Mouse (Mus musculus) ovary, adult 18-20 months (tissue): ENCODE data around the gene Itga3.

Experiments used
- DNase-seq: peaks from one replicate; pipeline ENCODE4 v3.0.0; 2022; ENCODE audit warnings: low spot score, mixed read lengths

Gene Itga3

DNA sequence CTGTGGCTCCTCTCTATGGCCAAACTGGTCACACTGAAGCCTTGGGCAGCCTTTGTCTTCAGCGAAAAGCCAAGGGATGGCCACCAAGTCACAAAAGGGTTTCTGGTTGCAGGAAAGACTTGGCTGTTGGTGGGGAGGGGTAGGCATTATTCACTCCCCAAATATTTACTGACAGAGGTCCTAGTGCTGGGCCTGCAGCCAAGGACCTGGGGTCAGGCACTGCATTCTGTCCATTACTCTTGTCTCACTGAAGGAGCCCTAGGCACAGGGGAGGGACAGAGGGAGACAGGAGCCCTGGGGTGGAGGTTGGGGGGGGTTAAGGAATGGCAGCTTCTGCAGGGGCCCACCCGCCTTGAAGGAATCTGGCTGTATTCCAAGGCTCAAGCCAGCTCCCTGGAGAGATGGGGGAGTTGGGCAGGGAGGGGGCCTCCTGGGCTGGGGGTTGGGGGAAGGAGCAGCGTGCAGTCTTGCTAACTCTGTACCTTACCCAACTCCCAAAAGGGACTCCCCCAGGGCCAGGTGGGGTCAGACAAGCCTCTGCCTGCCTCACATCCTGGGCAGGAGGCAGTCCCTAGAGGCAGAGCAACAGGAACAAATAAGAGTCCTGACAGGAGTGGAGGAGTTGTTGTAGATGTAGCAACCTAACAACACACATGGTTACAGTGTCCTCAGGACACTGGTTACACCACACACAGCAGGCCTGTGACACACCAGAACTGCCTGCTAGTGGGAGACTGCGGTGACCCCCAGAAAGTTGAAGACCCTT lies 20.2 kb upstream of the Itga3 start:
- no peak for DNase-seq

DNA sequence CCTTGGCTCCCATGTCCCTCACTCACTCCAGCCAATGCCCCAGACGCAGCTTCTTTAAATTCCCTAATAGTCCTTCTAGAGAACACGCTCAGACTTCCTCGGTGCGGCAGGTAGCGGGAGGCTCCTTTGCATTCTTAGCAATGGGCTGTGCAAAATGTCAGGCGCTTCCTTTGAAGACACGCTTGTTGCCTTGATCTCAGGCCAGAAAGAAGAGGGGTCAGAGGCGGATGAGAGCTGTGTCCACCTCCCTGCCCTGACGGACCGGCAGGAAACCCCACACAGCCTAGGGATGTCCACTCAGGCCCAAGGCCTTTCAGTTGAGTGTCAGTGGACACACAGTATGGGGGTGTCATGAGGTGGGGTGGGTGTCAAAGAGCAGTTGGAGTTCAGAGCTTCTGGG lies 19.0 kb upstream of the Itga3 start:
- DNase-seq = no peak

DNA sequence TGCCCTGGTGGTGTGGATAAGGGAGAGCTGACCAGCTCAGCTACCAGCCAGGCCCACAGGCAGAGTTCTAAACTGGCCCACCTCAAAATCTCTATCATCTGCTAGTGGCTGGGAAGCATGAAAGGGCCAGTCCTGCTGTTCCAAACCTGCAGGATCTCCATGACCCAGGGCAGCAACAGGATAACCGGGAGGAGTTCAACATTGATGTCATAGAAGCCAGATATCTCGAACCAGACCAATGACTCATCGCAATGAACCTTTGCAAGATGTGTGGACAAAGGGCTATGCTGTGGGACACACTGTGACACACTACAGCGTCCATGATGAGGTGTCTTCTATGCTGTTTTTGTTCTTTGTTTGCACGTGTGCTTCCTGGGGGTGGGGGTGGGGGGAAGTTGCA lies 16.5 kb upstream of the Itga3 start:
- no peak for DNase-seq

DNA sequence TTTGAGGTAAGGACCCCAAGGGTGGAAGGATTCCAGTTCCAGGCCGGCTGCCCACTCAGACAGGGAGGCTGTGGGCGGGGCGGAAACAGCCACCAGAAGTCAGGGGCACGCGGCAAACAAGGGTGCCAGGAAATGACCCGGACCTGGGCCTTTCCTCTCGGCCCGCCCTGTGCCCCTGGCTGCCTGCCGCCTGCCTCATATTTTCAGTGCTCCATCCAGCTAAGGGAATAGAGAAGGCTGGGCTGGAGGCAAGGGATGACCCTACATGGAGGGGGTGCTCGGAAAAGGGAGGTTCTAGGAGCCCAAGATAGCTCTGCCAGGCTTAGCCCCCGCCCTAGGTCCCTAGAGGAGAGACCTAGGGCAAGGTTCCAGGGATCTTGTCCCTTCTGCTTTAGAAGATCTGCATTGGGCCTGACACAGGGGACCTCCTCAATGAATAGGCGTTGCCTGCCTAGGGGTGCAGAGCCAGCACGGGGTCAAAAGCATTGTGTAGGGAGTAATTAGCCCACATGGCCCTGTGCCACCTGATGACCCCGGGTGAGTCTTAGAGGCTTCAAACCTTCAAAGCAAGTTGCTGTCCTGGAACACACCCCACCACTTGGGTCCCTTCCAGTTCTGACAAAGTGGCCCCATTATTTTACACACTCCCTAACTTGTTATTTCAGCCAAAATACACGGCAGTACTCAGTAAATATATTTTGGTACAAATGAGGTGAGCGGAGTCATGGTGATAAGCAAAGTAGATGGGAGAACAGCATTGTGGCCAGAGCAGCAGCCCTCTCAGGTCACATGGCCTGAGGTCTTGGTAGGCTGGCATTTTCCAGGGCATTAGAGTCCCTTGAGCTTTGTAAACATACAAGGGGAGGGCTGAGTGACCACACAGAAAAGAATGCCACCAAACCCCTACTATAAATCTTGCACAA lies 12.5 kb upstream of the Itga3 start:
- no peak for DNase-seq

DNA sequence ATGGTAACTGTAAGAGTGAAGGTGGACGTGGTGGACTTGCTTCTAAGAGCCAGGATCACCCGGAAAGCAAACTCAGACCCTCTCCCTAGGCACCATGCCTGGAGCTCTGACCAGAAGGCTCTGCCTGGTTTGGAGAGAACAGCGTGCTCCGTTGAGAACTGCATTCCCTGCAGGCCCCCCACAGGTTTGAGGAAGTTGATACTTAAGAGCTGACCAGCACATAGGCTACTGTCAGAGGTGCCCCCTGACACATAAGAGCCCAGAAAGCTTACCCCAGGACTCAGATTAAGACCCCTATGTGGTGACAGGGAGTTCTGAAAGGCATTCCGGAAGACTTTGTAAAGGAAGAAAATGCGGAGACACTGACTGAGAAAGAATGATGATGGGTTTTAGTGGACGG lies 11.7 kb upstream of the Itga3 start:
- no peak for DNase-seq

DNA sequence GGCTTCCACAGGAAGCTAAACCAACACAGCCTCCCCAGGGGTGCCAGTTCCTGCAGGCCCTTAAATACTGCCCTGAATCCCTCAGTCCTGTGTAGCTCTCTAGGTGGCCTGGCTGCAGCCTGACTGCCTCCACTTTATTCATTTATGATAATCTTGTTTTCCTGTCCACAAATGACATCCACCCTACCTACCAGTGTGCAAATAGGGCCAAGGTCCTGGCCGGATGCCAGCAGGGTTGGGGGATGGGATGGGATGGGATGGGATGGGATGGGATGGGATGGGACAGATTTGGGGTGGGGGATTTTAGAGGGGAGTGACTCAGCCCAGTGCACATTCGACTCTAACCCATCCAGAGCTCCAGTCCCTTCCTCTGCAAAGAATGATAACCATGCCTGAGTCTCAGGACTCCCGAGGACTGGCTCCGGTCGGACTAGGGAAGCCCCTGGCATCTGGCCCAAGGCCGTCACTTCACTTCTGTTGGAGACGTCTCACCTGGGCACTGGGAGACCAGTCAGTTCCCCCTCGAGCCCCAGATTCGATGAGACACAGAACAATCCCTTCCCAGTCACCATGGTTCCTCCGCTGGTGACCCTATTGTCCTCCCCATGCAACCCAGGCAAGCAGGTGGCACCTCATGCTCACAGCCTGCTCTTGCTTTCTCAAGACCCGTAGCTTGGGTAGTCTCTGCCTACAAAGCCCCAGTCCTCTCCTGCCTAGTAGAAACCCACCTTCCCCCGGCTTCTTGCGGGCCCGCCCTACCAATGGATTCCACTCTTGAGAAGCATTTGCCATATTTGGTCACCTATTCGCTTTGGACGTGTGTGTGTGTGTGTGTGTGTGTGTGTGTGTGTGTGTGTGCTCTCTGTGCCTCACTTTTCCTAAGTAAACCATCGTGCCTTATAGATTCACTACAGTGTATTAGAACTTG lies 11.0 kb upstream of the Itga3 start:
- no peak for DNase-seq

DNA sequence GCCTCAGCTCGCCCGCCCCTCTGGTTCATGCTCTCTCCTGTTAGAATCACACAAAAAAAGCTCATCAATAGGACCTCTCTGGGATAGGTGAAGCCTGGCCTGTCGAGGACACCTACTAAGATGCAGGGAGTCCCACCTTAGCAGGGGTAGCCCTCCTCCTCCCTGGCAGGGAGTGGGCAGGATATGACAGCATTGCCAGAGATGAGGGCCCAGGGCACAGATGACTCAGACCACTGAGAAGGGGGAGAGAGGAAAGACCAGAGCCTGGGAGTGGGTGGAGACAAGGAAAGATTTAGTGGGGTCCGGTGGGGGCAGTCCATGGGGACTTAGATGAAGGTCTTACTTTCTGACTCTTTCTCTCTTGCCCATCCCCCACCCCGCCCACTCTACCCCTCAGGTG lies 9.6 kb upstream of the Itga3 start:
- DNase-seq = no peak

DNA sequence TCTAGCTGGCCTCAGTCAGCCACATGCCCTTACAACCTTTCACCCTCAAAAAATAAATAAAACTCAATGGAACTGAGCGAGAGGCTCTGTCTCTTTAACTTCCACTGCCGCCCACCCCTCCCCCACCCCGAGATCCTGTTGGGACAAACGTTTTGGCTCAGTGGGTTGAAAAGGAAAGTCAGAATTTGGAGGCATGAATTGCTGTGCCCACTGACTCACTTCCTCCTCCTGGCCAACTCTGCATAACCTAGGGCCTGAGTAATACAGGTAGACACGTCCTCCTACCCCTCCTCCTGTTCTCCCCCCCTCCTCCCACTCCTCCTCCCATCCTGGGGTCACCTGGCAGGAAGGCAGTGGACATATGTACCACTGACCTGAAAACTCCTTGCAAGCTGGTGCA lies 9.1 kb upstream of the Itga3 start:
- no peak for DNase-seq

DNA sequence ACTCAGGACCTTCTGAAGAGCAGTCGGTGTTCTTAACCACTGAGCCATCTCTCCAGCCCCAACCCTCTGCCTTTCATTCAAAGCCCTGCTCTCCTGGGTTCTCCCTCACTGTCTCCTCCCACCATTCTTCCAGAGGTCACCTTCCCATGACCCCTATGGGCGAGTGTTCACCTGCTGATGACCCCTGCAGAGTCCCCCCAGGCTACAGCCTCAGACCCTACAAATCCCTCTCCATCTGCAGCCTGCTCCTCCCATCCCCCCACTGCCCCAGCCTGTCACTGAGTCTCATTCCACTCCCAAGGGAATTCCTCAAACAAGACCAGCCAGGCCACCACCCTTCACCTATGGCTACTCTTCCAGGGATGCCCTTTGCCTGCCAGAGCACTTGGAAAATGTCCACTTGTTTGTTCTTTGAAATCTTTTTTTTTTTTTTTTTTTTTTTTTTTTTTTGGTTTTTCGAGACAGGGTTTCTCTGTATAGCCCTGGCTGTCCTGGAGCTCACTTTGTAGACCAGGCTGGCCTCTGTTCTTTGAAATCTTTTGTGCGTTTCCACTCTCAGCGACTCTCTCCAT lies 8.3 kb upstream of the Itga3 start:
- DNase-seq = no peak

DNA sequence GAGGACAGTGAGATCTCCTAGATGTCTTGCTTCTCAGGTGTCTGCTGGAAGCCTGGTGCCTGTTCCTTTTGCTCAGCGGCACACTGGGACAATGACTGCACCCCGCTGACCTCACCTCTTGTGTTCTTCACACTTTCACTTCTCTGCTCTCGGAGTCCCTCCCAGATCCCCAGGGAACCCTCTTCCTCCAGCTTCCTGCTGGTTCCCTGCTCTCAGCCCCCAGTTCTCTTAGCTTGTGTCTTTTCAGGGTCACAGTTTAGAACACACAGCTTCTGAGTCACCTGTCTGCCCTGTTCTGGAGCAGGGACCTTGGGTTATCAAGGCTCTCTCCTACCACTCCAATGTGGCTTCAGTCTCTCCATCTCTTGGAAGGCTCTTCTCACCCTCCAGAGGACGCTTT lies 7.6 kb upstream of the Itga3 start:
- no peak for DNase-seq

DNA sequence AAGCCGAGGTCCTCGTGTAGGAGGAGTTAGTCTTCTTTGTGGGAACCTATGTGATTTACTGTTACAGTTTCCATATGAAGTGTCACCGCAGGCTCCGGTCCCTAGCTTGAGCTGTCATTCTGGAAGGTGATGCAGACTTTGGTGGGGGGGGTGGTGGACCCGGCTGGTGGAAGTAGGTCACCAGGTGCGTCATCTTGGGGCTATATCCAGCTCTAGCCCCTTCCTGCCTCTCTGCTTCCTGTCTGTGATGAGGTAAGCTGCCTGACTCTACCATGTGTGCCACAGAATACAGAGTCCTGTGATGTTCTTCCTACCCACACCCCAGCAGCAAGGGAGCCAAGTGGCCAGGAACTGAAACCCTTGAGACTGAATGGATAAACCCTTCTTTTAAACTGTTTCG lies 6.3 kb upstream of the Itga3 start:
- no peak for DNase-seq

DNA sequence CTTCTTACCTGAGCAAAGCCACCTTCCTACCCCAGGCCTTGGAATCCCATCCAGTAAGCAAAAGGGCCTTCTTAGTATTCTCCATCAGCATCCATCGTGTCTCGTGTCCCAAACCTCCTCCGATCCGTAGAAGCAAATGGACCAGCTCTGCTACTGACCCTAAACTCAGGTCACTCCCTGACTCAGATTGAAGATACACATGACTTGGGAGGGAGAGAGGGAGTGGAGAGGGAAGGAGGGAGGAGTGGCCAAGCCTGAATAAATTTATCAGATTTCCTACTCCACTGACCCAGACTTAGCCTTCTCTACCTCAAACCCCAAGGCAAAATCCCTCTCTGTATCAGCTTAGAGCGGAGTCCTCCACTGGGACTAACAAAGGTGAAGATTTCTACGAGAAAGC lies 4.2 kb upstream of the Itga3 start:
- no peak for DNase-seq

DNA sequence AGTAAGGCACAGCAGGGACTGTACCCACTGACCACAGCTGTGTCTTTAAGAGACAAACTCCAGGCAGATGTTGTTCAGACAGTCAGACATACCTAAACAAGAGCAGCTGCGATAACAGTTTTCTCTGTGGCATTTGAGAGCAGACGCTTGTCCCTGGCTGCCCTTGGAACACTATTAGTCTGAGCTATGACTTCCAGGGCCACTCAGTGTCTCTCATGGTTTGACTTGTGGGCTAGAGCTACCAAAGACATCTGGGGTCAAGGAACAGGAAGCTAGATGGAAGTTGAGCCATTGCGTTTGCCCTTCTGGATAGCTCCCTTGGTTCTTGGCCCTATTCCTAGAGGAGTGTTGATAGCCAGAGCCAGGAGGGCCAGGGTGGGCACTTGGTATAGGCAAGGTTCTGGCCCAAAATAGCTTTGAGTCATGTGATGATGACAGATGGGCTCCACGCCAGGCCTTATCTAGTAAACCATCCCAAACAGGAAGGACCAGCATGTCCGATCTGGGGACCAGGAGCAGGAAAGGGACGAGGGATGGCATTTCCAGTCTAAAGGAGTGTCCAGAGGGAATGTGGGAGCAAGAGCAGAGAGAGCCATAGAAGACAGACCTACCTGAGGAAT lies 2.8 kb upstream of the Itga3 start:
- DNase-seq = no peak

DNA sequence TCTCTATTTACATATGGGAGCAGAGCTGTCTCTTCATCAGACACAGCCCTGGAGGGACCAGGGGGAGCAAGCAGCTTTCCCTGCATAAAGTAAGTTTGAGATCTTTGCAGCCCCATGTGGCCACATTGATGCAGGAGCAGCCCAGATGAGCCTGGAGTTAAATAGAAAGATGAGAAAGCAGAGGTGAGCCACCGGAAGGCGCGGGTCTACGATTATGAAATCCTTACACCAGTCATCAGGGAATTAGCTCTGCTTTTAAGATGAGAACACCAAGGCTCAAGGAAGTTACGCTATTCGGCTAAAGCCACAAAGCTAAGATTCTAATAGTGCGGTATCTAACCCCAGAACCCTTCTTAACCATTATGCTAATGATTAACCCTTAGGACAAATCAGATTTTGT lies 1.4 kb upstream of the Itga3 start:
- no peak for DNase-seq

DNA sequence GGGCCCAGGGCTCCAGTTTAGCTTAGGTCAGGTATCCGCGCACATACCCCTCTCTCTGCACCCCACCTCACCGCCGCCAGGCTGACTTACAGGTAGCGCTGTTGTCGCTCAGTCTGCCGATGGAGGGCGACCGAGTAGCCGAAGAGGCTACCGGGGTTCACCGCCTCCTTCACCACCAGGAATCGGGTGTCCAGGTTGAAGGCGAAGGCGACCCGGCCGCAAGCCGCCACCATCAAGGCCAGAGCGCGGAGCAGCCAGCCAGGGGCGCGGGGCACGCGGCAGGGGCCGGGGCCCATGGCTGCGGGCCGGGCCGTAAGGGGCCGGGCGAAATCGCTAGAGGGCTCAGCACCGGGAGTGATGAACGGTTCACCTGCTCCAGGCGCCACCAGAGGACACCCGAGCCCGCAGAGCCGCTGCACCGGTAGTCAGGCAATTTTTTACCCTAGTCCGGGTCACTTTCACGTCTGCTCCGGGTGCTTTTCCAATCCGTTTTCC lies 513 bp downstream of the Itga3 start:
- DNase-seq = no peak

DNA sequence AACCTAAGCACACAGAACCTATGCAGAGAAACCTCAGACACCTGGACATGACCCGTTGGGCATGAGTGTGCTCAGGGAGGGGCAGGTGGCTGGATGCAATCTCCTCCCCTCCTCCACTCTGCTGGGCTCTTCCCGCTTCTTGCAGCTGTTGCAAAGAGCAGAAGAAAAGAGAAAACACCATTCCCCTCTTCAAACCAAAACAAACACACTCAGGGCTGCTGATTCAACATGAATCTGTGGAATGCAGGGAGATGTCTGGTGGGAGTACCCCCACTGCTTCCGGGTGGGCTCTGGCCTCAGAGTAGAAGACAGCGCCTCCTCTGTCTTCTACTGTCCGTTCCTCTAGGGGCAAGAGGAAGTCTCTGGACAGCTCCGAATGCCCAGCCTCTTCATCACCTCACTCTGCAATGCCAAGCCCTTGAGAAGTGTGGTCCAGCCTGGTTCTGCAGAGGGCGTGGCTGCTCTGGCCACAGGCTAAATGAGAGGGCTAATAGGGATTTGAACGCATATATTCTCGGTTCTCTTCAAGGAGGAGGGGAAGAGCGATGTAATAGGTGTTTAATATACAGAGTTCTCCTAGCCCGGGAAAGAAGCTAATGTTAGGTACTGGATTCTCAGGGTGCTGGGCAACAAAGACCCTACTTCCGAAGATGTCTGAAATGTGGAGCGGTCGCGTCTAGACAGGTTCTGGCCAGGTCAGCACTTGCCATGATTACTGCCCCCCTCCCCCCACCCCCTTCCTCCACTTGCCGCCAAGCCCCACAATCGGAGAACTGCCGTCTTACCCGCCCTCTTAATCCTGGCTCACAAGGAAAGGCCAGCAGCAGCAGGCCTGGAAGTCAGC lies 1.2 kb downstream of the Itga3 start:
- no peak for DNase-seq

DNA sequence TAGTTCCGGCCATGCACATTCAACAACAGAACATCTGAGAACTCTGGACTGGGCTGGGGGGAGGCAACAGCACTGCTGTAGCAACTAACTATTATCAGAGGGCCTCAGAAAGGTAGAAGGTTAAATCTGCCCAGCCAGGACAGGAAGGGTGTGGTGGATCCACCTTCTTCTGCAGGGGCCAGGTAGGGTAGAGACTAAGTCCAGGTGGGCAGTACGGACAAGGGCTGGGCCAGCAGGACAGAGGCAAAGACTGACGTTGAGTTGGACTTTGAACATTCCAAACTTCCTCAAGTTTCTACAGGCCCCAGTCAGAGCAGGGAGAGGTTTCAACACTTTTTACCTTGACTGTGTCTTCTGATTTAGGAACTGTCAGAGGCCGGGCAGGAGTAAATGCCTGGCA lies 1.9 kb downstream of the Itga3 start:
- DNase-seq = no peak

DNA sequence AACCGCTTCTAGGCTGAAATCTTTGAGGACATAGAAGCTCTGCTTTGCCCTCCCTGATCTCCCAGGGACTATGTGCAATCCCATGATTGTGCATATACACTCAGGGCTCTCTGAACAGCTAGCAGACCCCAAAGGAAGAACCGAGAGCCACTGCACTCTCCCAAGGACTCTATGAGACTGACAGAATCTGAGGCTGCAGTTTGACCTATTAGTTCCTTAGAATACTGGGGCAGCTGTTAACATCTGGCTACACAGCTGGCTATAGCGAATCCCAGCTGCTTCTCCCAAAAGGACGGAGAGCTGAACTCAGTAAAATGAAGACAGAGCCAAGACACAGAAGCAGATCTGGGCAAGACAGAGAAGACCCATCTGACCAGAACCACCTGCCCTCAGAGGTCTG lies 2.8 kb downstream of the Itga3 start:
- DNase-seq = no peak

DNA sequence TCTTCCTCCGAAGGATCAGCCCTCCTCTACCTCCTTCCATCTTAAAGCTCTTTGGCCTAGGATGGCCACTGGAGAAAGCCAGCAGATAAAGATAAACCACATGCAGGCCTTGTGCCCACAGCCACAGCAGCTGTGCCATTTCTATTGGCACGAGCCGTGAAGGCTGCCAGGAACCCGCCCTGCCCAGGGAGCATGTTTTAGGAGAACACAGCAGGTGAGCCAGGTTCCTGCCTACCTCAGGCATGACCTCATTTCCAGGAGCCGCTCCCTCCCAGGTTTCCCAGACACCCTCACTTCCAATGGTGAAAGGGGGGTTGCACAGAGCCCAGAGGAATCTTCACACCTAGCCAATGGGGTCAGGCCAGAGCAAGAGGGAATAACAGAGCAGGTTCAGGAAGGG lies 3.8 kb downstream of the Itga3 start:
- DNase-seq = no peak

DNA sequence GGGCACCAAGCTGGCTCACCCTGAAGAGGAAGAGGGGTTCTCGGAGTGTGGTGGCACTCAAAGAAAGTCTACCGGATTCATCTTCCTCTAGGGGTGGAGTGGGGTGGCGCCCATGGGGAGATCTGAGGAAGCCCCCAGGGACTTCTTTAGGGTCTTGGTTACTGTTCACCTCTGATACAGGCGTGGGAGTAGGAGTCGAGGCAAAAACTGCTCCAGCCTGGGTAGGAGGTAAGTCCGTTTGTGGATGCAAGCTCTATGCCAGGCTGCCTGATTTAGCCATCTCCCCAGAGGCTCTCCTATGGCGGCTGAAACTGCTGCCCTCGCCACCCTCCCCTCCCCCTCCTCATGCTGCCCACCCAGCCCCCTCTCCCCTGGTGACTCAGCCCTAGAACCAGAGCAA lies 4.5 kb downstream of the Itga3 start:
- no peak for DNase-seq

DNA sequence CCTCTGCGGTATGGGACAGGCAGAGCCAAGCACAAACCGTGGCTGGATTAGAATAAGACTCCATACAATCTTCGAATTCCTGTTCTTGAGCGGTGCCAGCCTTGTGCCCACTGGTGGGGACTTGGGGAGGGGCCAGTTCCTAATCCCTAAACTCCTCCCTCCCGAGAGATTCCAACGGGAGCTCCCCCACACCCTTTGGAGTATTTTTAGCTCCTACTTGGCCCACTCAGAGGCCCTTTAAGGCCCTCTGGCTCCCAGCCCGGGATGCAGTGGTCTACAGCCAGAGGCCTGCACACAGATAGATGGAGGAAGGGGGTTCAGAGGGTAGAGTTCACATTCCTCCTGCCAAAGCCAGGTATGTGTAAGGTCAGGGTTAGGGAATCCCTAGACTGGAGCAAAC lies 5.3 kb downstream of the Itga3 start:
- no peak for DNase-seq
